In the genomic region with DNA sequence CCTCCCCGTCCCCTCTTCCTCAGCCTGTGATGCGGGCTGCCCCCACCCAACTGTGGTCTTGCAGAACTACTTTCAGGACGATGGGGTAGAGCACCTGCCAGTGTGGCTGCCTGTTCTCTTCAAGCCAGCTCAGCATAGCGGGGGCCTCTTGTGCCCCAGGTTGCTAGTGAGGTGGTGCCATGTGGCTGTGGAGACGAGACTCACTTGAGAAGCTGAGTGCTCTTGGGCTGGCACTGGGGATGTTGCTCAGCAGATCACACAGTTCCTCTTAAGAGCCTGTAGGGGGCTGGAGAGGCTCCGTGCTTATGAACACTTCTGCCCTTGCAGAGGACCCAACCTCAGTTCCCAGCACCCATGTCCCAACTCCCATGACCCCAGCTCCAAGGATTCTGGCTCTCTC, we compare ENCODE assay signal across 14 mouse cellular contexts. TPM values are rescaled to one million over a fixed set of nuclear protein-coding genes. Genes with fewer than 3 reads are reported as not detected.
DNase-seq lines count a peak whose midpoint lies in the region; ATAC-seq lines count a peak whose summit lies in the region.
"Had no signal": no experiment of that assay in that cellular context is flagged by ENCODE, and none has a peak within 500 bp of the region (broad histone marks: within the 10 kb centered on the region; RNA-seq: fewer than 3 reads in every experiment).

No protein-coding gene starts in this region.

- H3K9me3 ChIP-seq in hindbrain, embryonic 10.5 days = no peaks in the 10 kb centered on the region
- no peaks in the 10 kb centered on the region for H3K9me3 ChIP-seq in hindbrain, embryonic 11.5 days (ENCODE audit: control insufficient read depth, low read length)
- no peaks in the 10 kb centered on the region for H3K9me3 ChIP-seq in lung, embryonic 16.5 days (ENCODE audit: control insufficient read depth, low read length)
- H3K9me3 ChIP-seq in limb, embryonic 10.5 days (replicated peaks) = no peaks in the 10 kb centered on the region
- no peaks in the 10 kb centered on the region for H3K9me3 ChIP-seq in forebrain, embryonic 16.5 days (ENCODE audit: control insufficient read depth, low read length)
- H3K9me3 ChIP-seq: forebrain, embryonic 13.5 days; heart, embryonic 10.5 days; hindbrain, embryonic 15.5 days; liver, embryonic 15.5 days had no signal

- WGBS in hindbrain, embryonic 10.5 days = 88% methylated on average over 6 of the region's 6 CpGs
- WGBS in hindbrain, embryonic 11.5 days = 90% methylated on average over 6 of the region's 6 CpGs
- WGBS in lung, embryonic 16.5 days = 64% methylated on average over 6 of the region's 6 CpGs
- 80% methylated on average over 6 of the region's 6 CpGs for WGBS in limb, embryonic 10.5 days
- WGBS in forebrain, embryonic 16.5 days = 88% methylated on average over 6 of the region's 6 CpGs

- no peak for ATAC-seq in hindbrain, embryonic 11.5 days (ENCODE audit: low FRiP score)
- ATAC-seq in lung, embryonic 16.5 days (ENCODE audit: low read depth) = peak; percentile 62
- ATAC-seq in forebrain, embryonic 16.5 days = no peak
- ATAC-seq: forebrain, embryonic 13.5 days had no signal

- H3K4me3 ChIP-seq in hindbrain, embryonic 10.5 days = no peak overlapping the region
- no peak overlapping the region for H3K4me3 ChIP-seq in hindbrain, embryonic 11.5 days (ENCODE audit: low read depth, low read length)
- no peak overlapping the region for H3K4me3 ChIP-seq in lung, embryonic 16.5 days (ENCODE audit: low read length)
- H3K4me3 ChIP-seq in limb, embryonic 10.5 days = no peak overlapping the region
- H3K4me3 ChIP-seq in forebrain, embryonic 16.5 days (replicated peaks; ENCODE audit: low read length) = no peak overlapping the region
- H3K4me3 ChIP-seq: forebrain, embryonic 13.5 days; heart, embryonic 10.5 days; hindbrain, embryonic 15.5 days; liver, embryonic 15.5 days had no signal

- no peak overlapping the region for H3K4me2 ChIP-seq in hindbrain, embryonic 11.5 days (replicated peaks; ENCODE audit: low read depth, low read length)
- peak overlapping the region; percentile 21; the same call in 1 of the 2 replicates for H3K4me2 ChIP-seq in lung, embryonic 16.5 days (ENCODE audit: low read depth, low read length)
- H3K4me2 ChIP-seq in forebrain, embryonic 16.5 days (ENCODE audit: low read length) = no peak overlapping the region
- H3K4me2 ChIP-seq: forebrain, embryonic 13.5 days; hindbrain, embryonic 15.5 days; liver, embryonic 15.5 days had no signal

- no peak for DNase-seq in hindbrain, embryonic 10.5 days (ENCODE audit: low spot score)
- DNase-seq in hindbrain, embryonic 11.5 days (ENCODE audit: low spot score) = no peak
- no peak for DNase-seq in lung, postnatal 25 days (ENCODE audit: low spot score)
- DNase-seq in limb, embryonic 10.5 days (ENCODE audit: low spot score) = no peak
- peak; percentile 36 for DNase-seq in yolk sac, embryonic 10.5 days (ENCODE audit: low spot score)
- DNase-seq in cerebellum, adult 8-10 months = no peak
- DNase-seq: cerebellum, adult 11-12 months; midbrain, embryonic 14.5 days had no signal

- H3K27ac ChIP-seq in hindbrain, embryonic 10.5 days = 0 out of 2 replicates have a peak overlapping the region, but pooled peaks have one; percentile 16
- H3K27ac ChIP-seq in hindbrain, embryonic 11.5 days (ENCODE audit: low read depth, low read length) = no peak overlapping the region
- peak overlapping the region; percentile 81 for H3K27ac ChIP-seq in lung, embryonic 16.5 days (ENCODE audit: low read length)
- peak overlapping the region; percentile 63 for H3K27ac ChIP-seq in limb, embryonic 10.5 days
- H3K27ac ChIP-seq in forebrain, embryonic 16.5 days (ENCODE audit: low read length) = no peak overlapping the region
- H3K27ac ChIP-seq: forebrain, embryonic 13.5 days; heart, embryonic 10.5 days; hindbrain, embryonic 15.5 days; liver, embryonic 15.5 days had no signal

- H3K27me3 ChIP-seq in hindbrain, embryonic 10.5 days (ENCODE audit: insufficient read depth, poor library complexity, severe bottlenecking) = no peaks in the 10 kb centered on the region
- H3K27me3 ChIP-seq in hindbrain, embryonic 11.5 days (ENCODE audit: control insufficient read depth, insufficient read depth, low read length) = no peaks in the 10 kb centered on the region
- no peaks in the 10 kb centered on the region for H3K27me3 ChIP-seq in lung, embryonic 16.5 days (ENCODE audit: control insufficient read depth, insufficient read depth, low read depth, low read length)
- no peaks in the 10 kb centered on the region for H3K27me3 ChIP-seq in limb, embryonic 10.5 days (ENCODE audit: low read depth, poor library complexity, severe bottlenecking)
- no peaks in the 10 kb centered on the region for H3K27me3 ChIP-seq in forebrain, embryonic 16.5 days (replicated peaks; ENCODE audit: control insufficient read depth, insufficient read depth, low read length)
- H3K27me3 ChIP-seq: forebrain, embryonic 13.5 days; hindbrain, embryonic 15.5 days; liver, embryonic 15.5 days had no signal

- H3K9ac ChIP-seq in hindbrain, embryonic 11.5 days (ENCODE audit: low read depth, low read length) = no peak overlapping the region
- H3K9ac ChIP-seq in lung, embryonic 16.5 days (ENCODE audit: low read length) = 0 out of 2 replicates have a peak overlapping the region, but pooled peaks have one; percentile 22
- no peak overlapping the region for H3K9ac ChIP-seq in forebrain, embryonic 16.5 days (replicated peaks; ENCODE audit: low read depth, low read length)
- H3K9ac ChIP-seq: forebrain, embryonic 13.5 days; hindbrain, embryonic 15.5 days; liver, embryonic 15.5 days had no signal

- H3K4me1 ChIP-seq in hindbrain, embryonic 10.5 days (replicated peaks) = peaks cover 14% of the 10 kb centered on the region
- no peaks in the 10 kb centered on the region for H3K4me1 ChIP-seq in hindbrain, embryonic 11.5 days (replicated peaks; ENCODE audit: control insufficient read depth, insufficient read depth, low read length)
- H3K4me1 ChIP-seq in lung, embryonic 16.5 days (replicated peaks; ENCODE audit: control insufficient read depth, insufficient read depth, low read length) = peaks cover 8% of the 10 kb centered on the region
- H3K4me1 ChIP-seq in limb, embryonic 10.5 days = peaks cover 28% of the 10 kb centered on the region
- H3K4me1 ChIP-seq in forebrain, embryonic 16.5 days (replicated peaks; ENCODE audit: control insufficient read depth, insufficient read depth, low read length) = no peaks in the 10 kb centered on the region; the same call in 1 of the 2 replicates
- H3K4me1 ChIP-seq: hindbrain, embryonic 15.5 days had no signal

- H3K36me3 ChIP-seq in hindbrain, embryonic 10.5 days = peaks cover 92% of the 10 kb centered on the region
- H3K36me3 ChIP-seq in hindbrain, embryonic 11.5 days (ENCODE audit: control insufficient read depth, insufficient read depth, low read length) = peaks cover 6% of the 10 kb centered on the region; the same call in 1 of the 2 replicates
- H3K36me3 ChIP-seq in lung, embryonic 16.5 days (ENCODE audit: control insufficient read depth, insufficient read depth, low read length) = peaks cover 15% of the 10 kb centered on the region
- H3K36me3 ChIP-seq in limb, embryonic 10.5 days = peaks cover 62% of the 10 kb centered on the region
- H3K36me3 ChIP-seq in forebrain, embryonic 16.5 days (ENCODE audit: control insufficient read depth, insufficient read depth) = peaks cover 29% of the 10 kb centered on the region

RNA-seq across cellular contexts. Expression of gene Pi16, which starts 19.7 kb away (rescaled TPM):
- polyA plus RNA-seq in hindbrain, embryonic 10.5 days (2016; fragmentation: Nextera tagmentation; extraction: Ambion mirVana) = 0.71 and 1.1 TPM in 2 replicates
- 0.32 and 0.67 TPM in 2 replicates for polyA plus RNA-seq in hindbrain, embryonic 11.5 days (2014; fragmentation: Nextera tagmentation; extraction: Ambion mirVana)
- 2.3 and 3.5 TPM in 2 replicates for polyA plus RNA-seq in lung, embryonic 16.5 days (2015; fragmentation: Nextera tagmentation; extraction: Ambion mirVana)
- 0.34 and 0.35 TPM in 2 replicates for polyA plus RNA-seq in limb, embryonic 10.5 days (2016; fragmentation: Nextera tagmentation; extraction: Ambion mirVana)
- polyA plus RNA-seq in forebrain, embryonic 16.5 days (2015; fragmentation: Nextera tagmentation; extraction: Ambion mirVana) = 1.2 and 2.0 TPM in 2 replicates

RNA-seq across cellular contexts. Expression of gene BC004004, which starts 29.2 kb away (rescaled TPM):
- polyA plus RNA-seq in hindbrain, embryonic 10.5 days (2016; fragmentation: Nextera tagmentation; extraction: Ambion mirVana) = 58.7 and 68.6 TPM in 2 replicates
- 75.5 and 79.4 TPM in 2 replicates for polyA plus RNA-seq in hindbrain, embryonic 11.5 days (2014; fragmentation: Nextera tagmentation; extraction: Ambion mirVana)
- polyA plus RNA-seq in lung, embryonic 16.5 days (2015; fragmentation: Nextera tagmentation; extraction: Ambion mirVana) = 82.2 and 87.7 TPM in 2 replicates
- 47.9 and 52.9 TPM in 2 replicates for polyA plus RNA-seq in limb, embryonic 10.5 days (2016; fragmentation: Nextera tagmentation; extraction: Ambion mirVana)
- polyA plus RNA-seq in forebrain, embryonic 16.5 days (2015; fragmentation: Nextera tagmentation; extraction: Ambion mirVana) = 102 and 108 TPM in 2 replicates

RNA-seq across cellular contexts. Expression of gene Ppil1, which starts 33.8 kb away (rescaled TPM):
- polyA plus RNA-seq in hindbrain, embryonic 10.5 days (2016; fragmentation: Nextera tagmentation; extraction: Ambion mirVana) = 173 and 211 TPM in 2 replicates
- 128 and 142 TPM in 2 replicates for polyA plus RNA-seq in hindbrain, embryonic 11.5 days (2014; fragmentation: Nextera tagmentation; extraction: Ambion mirVana)
- 144 and 145 TPM in 2 replicates for polyA plus RNA-seq in lung, embryonic 16.5 days (2015; fragmentation: Nextera tagmentation; extraction: Ambion mirVana)
- polyA plus RNA-seq in limb, embryonic 10.5 days (2016; fragmentation: Nextera tagmentation; extraction: Ambion mirVana) = 239 and 250 TPM in 2 replicates
- 118 and 125 TPM in 2 replicates for polyA plus RNA-seq in forebrain, embryonic 16.5 days (2015; fragmentation: Nextera tagmentation; extraction: Ambion mirVana)

RNA-seq across cellular contexts. Expression of gene Mtch1, which starts 49.9 kb away (rescaled TPM):
- polyA plus RNA-seq in hindbrain, embryonic 10.5 days (2016; fragmentation: Nextera tagmentation; extraction: Ambion mirVana) = 338 and 391 TPM in 2 replicates
- polyA plus RNA-seq in hindbrain, embryonic 11.5 days (2014; fragmentation: Nextera tagmentation; extraction: Ambion mirVana) = 356 and 425 TPM in 2 replicates
- polyA plus RNA-seq in lung, embryonic 16.5 days (2015; fragmentation: Nextera tagmentation; extraction: Ambion mirVana) = 208 and 265 TPM in 2 replicates
- polyA plus RNA-seq in limb, embryonic 10.5 days (2016; fragmentation: Nextera tagmentation; extraction: Ambion mirVana) = 234 and 286 TPM in 2 replicates
- 417 and 434 TPM in 2 replicates for polyA plus RNA-seq in forebrain, embryonic 16.5 days (2015; fragmentation: Nextera tagmentation; extraction: Ambion mirVana)

RNA-seq across cellular contexts. Expression of gene Cpne5, which starts 59.8 kb away (rescaled TPM):
- polyA plus RNA-seq in hindbrain, embryonic 10.5 days (2016; fragmentation: Nextera tagmentation; extraction: Ambion mirVana) = 3.0 and 5.6 TPM in 2 replicates
- polyA plus RNA-seq in hindbrain, embryonic 11.5 days (2014; fragmentation: Nextera tagmentation; extraction: Ambion mirVana) = 3.7 and 4.2 TPM in 2 replicates
- polyA plus RNA-seq in lung, embryonic 16.5 days (2015; fragmentation: Nextera tagmentation; extraction: Ambion mirVana) = 3.6 and 5.0 TPM in 2 replicates
- 2.0 and 3.2 TPM in 2 replicates for polyA plus RNA-seq in limb, embryonic 10.5 days (2016; fragmentation: Nextera tagmentation; extraction: Ambion mirVana)
- polyA plus RNA-seq in forebrain, embryonic 16.5 days (2015; fragmentation: Nextera tagmentation; extraction: Ambion mirVana) = 25.0 and 35.5 TPM in 2 replicates

Comparison
In these comparisons a context has a peak if more than half of its experiments do, and no peak if none do; other contexts are left out.
1. H3K27ac ChIP-seq: peak in hindbrain, embryonic 10.5 days (single experiment), lung, embryonic 16.5 days (single experiment) and limb, embryonic 10.5 days (single experiment); none in hindbrain, embryonic 11.5 days (single experiment) and forebrain, embryonic 16.5 days (single experiment).